Mouse (Mus musculus) spleen, embryonic (tissue): ENCODE measurements around the gene Olfr283.

Experiments
- CTCF ChIA-PET: fragments of 350-600 bp; sonication (Branson Sonifier 250); formaldehyde crosslinking; loops from one replicate; lab custom pipeline; 2022; lab: Charles Lee

The Olfr283 gene

DNA sequence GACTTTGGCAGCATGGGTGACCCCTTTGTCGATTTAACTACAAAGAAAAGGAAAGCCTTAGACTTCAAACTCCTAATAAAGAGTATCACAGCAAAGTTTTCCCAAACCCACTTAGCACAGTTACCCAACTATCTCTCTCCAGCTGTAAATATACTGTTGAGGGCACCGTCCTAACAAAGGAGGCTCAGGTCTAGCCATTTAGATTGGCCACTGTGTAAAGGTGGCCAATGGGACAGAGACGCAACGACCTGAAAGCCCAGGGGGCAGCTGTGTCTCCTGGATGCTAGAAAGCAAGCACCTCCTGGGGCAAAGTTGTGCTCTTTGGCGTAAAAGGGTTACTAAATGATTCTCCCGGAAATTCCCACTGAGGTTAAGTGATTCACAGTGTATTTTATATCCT is at the start of gene Olfr283:
Olfr283 (minus strand) TSS at position 101 of the 400 bp plus-strand sequence.
- CTCF ChIA-PET = no interaction called here

DNA sequence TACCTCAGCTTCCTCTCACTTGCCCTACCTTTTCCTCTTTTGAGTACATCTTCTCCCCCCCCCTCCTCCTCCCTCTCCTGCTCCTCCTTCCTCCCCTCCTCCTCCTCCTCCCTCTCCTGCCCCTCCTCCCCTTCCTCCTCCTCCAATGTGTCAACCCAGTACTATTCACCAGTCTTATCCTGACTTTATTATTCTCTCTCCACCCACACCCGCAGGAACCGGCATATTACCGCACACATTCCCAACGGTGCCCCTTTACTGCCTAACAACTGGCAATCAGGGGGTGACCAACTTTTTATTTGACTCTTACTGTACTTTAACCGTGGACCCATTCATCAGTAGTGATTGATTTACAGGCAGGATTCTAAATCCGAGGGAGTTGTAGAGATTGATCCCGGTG is 44.4 kb upstream of the Olfr283 start:
- CTCF ChIA-PET = no interaction called here

DNA sequence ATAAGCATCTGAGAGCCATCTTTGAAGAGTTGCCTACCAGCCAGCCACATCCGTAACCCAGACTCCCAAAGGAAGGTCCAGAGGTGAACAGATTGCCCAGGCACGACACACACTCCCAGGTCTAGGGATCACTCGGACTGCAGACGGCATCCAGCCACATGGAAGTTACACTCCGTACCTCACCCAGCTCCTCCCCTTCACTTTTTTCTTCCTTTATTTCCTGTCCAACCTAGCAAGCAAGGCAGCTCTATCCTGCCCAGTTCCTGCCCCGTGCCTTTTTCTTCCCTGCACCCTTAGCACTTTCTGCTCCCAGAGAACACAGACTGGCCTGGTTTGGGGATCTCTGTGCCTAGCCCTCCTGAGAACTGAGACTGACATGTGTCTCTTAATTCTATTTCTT is 44.0 kb upstream of the Olfr283 start:
- CTCF ChIA-PET = no interaction called here

DNA sequence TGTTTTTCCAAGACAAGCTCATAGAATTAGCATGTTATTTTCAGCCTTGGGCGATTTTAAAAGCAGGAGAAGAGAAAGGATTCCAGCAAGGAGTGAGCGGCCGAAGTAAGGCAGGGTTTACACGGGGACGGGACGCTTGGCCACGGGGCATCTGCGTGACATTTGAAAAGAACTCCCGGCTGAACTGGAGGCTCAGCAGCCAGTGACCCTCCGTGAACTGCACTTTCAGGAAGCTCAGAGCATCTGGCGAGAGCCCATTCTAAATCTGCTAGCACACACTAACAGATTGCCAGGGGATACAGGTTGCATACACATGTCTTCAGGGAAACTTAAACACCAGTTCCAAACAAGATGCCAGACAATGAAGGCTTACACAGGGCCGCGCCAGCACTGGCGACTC is 43.6 kb upstream of the Olfr283 start:
- CTCF ChIA-PET = no interaction called here

DNA sequence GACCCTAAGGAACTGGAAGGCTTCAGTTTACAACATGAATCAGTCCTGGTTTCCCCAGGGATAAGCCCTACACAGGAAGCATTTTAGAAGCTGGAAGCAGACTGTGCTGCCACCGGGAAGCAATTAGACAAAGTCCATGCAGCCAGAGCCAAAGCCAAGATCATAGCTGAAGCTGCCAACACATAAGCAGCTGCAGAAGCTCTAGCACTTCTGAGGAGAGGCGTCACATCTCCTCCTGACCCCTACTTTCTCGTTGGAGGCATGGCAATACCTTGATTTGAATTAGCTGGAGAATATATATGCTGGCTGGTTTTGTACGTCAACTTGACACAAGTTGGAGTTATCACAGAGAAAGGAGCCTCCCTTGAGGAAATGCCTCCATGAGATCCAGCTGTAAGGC is 40.2 kb upstream of the Olfr283 start:
- CTCF ChIA-PET = no interaction called here

DNA sequence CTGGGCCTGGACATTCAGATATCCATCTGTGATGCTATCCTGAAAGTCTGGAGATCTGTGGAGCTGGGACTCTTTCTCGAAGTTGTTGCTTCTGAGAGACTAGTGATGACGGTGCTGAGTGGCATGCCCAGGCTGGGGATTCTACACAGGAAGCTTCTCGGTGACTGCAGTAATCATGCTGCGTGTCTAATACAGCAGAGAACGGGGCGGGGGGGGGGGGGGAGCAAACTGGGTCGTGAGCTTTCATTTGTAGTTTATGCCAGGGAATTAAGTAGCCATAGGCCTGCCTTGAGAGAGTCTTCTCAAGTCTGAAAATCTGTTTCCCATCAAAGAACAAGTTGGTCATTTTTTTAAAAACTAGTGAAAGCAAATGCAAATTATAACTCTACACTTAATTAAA is 37.4 kb upstream of the Olfr283 start:
- CTCF ChIA-PET = interaction anchor here (0.6 kb wide), 1 partner anchor 739 kb away, joined by 5 read pairs; no protein-coding TSS in a partner anchor

DNA sequence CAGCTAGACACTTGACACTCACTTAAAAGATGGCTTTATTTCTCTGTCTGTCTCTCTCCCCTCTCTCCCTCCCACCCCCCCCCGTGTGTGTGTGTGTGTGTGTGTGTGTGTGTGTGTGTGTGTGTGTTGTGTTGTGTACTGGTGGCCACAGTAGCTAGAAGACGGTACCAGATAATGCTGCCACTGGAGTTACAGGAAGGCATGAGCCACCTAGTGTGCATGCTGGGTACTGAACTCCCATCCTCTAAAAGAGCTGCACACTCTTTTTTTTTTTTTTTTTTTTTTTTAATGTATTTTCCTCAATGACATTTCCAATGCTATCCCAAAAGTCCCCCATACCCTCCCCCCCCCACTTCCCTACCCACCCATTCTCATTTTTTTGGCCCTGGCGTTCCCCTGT is 36.5 kb upstream of the Olfr283 start:
- CTCF ChIA-PET = interaction anchor here (0.8 kb wide), 1 partner anchor 87 kb away, joined by 4 read pairs; no protein-coding TSS in a partner anchor

DNA sequence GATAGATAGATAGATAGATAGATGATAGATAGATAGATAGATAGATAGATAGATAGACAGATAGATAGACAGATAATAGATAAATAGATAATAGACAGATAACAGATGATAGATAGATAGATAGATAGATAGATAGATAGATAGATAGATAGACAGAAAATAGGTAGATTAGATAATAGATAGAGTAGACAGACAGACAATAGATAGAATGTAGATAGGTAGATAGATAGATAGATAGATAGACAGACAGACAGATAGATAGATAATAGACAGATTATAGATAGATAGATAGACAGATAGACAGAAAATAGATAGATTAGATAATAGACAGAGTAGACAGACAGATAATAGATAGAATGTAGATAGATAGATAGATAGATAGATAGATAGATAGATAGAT is 36.1 kb upstream of the Olfr283 start:
- CTCF ChIA-PET = interaction anchor here (0.8 kb wide), 1 partner anchor 88 kb away, joined by 4 read pairs; no protein-coding TSS in a partner anchor

DNA sequence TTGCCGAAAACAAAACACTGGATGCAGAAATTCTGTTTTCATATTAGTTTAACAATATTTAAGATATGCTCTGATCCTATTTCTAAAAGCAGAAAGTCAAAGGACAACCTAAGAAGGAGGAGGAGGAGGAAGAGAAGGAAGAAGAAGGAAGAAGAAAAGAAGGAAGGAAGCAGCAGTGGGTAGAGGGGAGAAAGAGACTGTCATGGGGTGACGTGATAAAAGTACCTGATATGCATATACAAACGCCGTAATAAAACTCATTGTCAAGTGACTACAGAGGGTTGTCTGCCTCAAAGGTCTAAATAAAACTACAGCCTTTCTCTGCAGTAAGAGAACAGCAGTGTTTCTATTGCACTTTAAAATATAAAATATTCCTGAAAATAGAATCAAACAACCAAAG is 35.2 kb upstream of the Olfr283 start:
- CTCF ChIA-PET = no interaction called here

DNA sequence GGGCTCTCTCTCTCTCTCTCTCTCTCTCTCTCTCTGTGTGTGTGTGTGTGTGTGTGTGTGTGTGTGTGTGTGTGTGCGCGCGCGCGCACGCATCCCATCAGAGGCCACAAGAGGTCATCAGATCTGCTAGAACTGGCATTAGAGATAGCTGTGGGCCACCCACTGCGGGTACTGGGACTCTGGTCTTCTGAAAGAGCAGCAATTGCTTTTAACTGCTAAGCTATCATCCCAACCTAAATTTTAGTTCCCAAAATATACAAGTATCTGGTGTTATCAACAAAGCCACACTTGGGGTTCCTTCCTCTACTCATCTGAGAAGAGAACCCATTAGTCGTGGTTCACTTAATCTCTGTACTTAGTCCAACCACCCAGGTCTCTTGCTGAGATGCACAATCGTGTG is 29.5 kb upstream of the Olfr283 start:
- CTCF ChIA-PET = no interaction called here

DNA sequence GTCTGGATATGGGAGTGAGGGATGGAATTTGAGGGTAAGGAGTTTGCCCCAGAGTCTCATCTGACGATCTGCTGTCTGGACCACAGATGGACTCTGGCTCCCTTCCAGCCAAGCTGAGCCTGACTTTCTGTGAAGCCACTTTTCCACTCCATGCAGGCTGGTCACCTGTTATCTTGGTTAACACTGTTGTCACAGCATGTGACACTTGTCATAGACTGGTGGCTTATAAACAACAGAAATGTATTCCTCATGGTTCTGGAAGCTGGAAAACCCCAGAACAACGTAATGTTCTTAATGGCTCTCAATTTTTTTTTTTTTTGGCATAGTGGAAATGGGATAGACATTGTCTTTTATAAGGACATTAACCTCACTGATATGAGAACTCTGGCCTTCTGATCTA is 28.9 kb upstream of the Olfr283 start:
- CTCF ChIA-PET = interaction anchor here (0.5 kb wide), 1 partner anchor 228 kb away, joined by 4 read pairs; no protein-coding TSS in a partner anchor

DNA sequence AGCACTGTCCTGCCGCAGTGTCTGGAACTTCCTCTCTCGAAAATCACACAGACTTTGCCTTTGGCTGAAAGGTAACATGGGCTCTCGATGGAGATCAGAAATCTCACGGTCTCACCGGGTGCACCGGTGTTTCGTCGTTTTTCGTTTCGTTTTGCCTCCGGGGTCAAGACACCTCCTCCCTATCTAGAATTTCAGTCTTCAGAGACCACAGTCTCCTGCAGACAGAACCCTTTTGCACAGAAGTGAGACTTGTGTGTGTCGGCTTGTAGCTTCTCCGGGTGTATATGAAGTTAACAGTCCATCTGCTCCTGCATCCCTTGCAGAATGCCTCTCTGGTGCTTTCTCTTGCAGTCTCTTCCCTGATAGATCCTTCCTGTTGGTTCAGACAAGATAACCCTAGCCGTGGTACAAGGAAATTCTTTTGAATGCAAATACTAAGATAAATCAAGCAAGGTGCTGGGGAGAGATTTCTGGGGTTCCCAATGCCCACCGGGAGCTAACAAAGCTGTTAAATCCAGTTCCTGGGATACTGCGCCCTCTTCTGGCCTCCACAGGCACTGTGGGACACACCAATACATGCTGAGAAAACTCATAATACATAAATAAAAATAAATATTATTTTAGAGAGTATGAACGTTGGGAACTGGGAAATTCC is 27.8 kb upstream of the Olfr283 start:
- CTCF ChIA-PET = no interaction called here

DNA sequence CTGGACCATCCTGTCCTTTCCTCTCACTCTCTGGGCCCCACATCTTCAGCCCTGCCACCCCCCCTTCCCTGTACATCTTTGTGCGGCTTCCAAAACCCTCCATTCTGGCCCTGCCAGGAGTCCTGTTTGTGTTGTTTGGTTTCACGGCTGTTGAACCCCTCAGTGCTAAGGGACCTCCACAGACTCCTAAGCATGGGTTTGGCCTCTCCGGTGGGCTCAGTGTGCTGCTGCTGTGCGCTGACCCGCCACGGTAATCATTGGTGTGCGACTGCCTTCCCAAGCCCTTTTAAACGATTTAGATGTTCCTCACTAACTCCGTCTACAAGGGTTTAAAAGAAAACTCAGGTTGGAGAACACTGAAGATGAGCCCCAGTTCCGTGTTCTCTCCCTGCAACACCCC is 21.6 kb upstream of the Olfr283 start:
- CTCF ChIA-PET = no interaction called here

DNA sequence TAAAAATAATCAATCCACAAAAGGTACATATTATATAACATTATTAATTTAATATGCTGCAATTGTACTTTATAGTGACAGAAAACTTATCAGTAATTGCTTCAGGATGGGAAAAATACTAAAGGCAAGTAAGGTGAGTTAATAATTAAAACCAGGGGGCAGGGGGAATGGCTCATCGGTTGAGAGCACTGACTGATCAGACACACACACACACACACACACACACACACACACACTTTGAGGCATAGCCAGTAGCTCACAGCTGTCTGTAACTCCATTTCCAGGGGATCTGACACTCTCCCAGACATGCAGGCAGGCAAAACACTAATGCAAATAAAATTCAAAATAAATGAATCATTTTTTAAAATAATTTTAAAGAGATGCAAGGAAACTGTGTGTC is 16.4 kb upstream of the Olfr283 start:
- CTCF ChIA-PET = no interaction called here

DNA sequence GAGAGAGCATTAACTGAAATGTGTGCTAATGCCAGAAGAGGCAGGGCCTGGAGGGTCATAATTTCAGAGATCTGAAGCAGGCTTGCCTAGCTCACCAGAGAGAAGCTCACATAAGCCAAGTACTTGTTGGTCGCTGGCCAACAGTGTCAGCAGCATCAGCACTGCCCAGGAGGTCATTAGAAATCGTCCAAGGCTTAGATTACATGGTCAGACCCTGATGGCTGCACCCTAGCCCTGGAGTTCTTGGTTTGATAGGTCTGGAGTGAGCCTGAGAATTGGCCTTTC is 11.1 kb upstream of the Olfr283 start:
- CTCF ChIA-PET = no interaction called here

DNA sequence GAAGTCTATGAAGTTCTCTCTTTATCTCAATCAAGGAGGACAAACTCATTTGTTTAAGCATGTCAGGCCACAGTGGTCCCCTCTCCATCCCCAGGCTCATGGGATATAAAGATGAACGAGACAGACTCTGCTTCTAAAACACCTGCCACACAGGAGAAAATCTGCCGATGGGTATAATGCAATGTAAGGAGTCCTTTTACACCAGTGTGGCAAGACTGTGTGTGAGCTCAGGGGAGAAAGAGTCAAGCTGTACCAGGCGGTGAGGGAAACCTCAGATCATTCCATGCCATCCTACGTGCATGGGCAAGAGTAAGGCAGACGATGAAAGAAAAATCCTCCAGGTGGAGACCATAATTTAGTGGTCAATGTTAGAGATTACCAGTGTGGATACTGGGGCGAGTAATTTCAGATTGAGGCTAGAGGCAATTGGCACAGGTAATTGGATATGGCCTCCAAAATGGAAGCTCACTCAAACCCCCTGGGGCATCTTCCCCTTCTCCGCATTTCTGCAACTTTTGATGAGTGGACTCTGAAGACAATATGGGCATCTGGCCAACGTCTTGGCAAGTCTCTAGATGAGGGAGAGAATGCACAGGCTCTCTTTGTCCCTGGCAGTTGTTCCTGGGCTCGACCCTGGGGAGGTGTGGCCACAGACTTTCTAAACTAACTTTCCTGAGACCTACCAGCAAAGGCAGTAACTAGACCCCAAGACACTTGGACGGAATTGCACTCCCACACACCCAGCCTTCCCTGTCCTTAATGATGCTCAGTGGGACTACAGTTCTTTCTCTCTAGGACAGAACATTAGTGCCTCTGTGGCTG is 10.5 kb upstream of the Olfr283 start:
- CTCF ChIA-PET = no interaction called here

DNA sequence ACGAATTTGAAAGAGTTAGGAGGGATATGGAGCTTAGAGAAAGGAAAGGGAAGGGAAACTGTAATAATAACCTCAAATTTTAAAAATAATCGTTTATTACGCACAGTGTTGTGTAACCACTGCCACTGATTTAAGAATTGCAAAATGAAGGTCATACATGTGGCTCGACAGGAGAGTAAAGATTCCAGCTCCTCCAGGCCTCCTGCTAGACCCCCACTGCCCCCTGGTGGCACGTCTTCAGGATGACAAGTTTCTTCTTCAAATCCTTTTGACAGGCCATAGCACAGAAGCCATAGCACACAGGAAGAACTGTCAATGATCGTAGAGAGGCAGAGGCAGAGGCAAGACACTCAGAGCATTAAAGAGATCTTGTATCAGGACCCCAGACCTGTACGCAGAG is 9.1 kb upstream of the Olfr283 start:
- CTCF ChIA-PET = no interaction called here

DNA sequence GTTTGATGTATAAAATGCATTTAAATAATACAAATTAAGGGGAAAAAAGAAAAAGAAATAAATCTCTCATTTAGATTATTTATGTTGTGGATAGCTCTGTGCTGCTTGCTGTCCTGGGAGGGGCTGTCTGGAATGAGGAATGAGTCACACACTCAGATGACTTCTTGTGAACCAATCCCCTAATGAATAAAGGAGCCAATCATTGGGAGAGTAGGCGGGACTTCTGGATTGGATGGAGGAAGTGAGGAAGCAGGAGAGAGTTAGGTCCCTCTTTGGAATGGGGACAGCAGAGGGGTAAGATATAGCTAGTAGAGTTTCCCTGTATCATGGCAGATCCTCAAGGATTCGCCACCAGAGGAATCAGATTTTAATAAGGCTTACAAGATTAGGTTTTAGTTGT is 6.9 kb upstream of the Olfr283 start:
- CTCF ChIA-PET = interaction anchor here (0.6 kb wide), 1 partner anchor 1120 kb away, joined by 4 read pairs; no protein-coding TSS in a partner anchor

DNA sequence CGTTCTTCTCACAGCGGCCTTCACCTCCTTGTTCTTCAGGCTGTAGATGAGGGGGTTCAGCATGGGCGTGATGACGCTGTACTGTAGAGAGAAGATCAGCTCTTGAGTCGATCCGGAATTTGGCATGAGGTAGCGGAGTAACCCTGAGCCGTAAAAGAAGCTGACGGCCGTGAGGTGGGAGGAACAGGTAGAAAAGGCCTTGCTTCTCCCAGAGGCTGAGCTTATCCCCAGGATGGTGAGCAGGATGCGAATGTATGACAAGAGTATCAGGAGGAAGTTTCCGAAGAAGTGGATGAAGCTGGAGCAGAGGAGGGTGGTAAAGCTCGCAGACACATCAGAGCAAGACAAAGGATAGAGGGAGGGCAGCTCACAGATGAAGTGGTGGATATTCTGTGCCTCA is 2.5 kb downstream of the Olfr283 start:
- CTCF ChIA-PET = no interaction called here

DNA sequence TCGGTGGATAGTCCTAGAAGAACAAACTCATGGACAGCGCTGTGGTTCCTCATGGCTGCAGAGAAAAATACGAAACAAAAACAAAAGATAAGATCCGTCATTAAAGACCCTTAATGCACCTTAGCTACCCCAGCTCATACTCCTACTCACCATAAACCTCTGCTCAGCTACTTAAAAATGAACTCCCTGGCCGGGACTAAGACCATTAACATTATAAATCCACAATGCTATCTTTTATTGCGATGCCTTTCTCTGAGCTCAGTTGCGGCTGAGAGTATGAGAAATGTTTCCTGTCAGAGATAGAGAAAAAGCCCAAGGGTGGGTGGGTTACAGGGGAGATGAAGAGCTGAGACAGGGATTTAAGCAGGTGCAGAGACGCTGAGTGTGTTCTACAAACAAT is 39.9 kb downstream of the Olfr283 start, which contains the start of gene Olfr284:
Olfr284 (minus strand) TSS at position 101 of the 400 bp plus-strand sequence.
- CTCF ChIA-PET = no interaction called here
